Mouse (Mus musculus) left cerebral cortex, postnatal 4 days (tissue): ENCODE data around the gene Gm14409. TPM values are rescaled to one million over a fixed set of nuclear protein-coding genes. Genes with fewer than 3 reads are reported as not detected.
"Not testable (repeated sequence)": the region's sequence is repeated elsewhere in the genome, so short reads cannot be mapped to it uniquely, and the experiment has no call there.

Experiments
- DNase-seq: peaks from one replicate; pipeline ENCODE4 v3.0.0-alpha.2; 2022
- intact Hi-C: fragments of 180-260 bp; cut with DNase I; formaldehyde crosslinking; loops from one replicate; pipeline ENCODE4 v1.15.1; 2025
- total RNA-seq, 2 experiments: library from RNA; stranded (reverse); gene quantifications; 2 replicates each; pipeline ENCODE4 v1.2.3; 2021

The Gm14409 gene
- under 1 TPM; 0.46 to 0.80 TPM for total RNA-seq

DNA sequence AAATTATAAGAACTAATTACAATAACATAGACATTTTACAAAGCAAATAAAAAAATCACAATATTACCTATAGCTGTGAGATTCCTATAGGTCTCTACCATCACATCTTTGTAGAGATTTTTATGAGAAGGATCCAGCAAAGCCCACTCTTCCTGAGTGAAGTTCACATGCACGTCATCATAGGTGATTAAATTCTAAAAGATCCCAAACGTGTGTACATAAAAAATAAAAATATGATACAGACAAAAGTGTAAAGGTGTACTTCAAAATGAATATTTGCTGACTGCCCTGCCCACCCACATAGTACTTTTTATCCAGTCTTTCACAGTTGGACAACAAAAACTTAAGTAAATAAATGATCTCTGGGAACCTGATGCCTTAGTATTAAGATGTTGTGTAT is at the start of gene Gm14409:
TSS of gene Gm14409 (minus strand) at position 101 of the 400 bp plus-strand sequence.
- intact Hi-C loops, DNase-seq: not testable (repeated sequence)

DNA sequence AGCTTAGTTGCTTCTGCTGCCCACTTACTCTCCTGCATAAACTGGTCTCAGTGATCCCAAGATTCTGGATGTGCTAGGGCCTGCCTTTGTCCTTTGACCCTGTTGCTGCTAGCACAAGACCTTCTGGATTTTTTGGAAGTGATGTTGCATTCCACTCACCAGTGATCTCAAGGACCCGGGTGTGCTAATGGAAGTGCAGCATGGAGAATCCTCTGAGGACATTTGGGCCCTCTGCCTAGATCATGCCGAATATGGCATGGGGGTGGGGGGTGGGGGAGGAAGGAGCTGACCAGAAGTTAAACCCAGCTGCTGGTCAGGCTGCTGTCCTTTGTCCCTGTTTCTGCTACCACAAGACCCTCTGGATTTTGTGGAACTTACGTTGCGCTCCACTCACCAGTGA is 42.8 kb upstream of the Gm14409 start:
- intact Hi-C loops, DNase-seq: not testable (repeated sequence)

DNA sequence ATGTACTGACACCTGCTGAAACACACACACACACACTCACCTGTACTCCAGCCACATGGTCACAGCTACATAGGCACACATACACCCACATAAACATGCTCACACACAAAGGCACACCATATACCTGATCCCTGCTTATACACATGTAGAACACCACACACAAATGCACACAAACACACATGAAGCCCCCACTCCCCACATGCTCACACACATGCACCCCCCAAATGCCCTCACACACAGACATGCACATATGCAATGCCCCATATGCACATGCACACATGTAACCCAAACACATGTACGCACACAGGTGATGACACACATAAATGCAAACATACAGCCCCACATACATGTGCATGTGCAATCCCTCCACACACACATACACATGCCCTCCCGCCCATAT is 38.1 kb upstream of the Gm14409 start:
- intact Hi-C loops, result not testable (repeated sequence)

GRCm38 (mm10) chr2:177283701-177284100 is 16.9 kb upstream of the Gm14409 start:
- DNase-seq, intact Hi-C loops: not testable (repeated sequence)

More for the DNA sequence above, 38.1 kb upstream of the Gm14409 start:
- not testable (repeated sequence) for DNase-seq

- intact Hi-C loops, DNase-seq: not testable (repeated sequence)
Measured at GRCm38 (mm10) chr2:177277754-177278153, 10.9 kb upstream of the Gm14409 start.

GRCm38 (mm10) chr2:177272237-177272636 is 5.4 kb upstream of the Gm14409 start:
- DNase-seq, intact Hi-C loops: not testable (repeated sequence)

DNA sequence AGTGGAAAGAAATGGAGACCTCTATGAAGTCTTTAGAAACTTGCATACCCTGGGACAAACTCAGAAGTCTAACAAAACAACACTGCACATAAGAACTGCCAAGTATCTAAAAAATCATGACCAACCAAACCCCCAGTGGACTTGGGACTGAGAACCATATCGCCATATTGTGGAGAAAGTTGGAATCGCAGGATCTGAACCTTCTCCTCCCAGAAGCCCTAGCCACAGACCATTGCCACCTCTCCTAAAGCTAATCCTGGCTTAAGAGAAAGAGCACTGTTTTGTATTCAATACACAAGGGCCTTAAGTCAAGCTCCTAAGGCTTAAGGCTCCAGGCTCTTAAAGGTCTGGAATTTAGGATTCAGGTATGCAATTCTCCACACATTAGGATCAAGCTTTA is 19.4 kb downstream of the Gm14409 start:
- DNase-seq, intact Hi-C loops: not testable (repeated sequence)

- DNase-seq, intact Hi-C loops: not testable (repeated sequence)
Measured at GRCm38 (mm10) chr2:177230461-177230860, 36.4 kb downstream of the Gm14409 start.

Other genes with a start within 250 kb of the Gm14409 start
- under 1 TPM; 0.32 to 0.38 TPM for gene Gm14401, start 192.7 kb downstream of the Gm14409 start, total RNA-seq
- gene Gm14410, start 60.6 kb downstream of the Gm14409 start, total RNA-seq, result 10 to 100 TPM; 28.9 to 34.2 TPM
- gene Gm14412, start 57.3 kb upstream of the Gm14409 start, total RNA-seq, result under 1 TPM; 0.76 to 0.89 TPM
- gene Gm14418, start 131.3 kb upstream of the Gm14409 start, total RNA-seq, result 10 to 100 TPM; 21.5 to 21.8 TPM
- 10 to 100 TPM; 15.0 to 18.8 TPM for gene Zfp970, start 197.7 kb upstream of the Gm14409 start, total RNA-seq
- gene Gm14403, start 231.2 kb upstream of the Gm14409 start, total RNA-seq, result 10 to 100 TPM; 19.2 TPM